Mouse (Mus musculus) MEL (cell line): ENCODE measurements around the gene Gon7. TPM values are rescaled to one million over a fixed set of nuclear protein-coding genes. Genes with fewer than 3 reads are reported as not detected.
A peak's percentile ranks its signal among the peaks of the same experiment; 100 is the strongest.

Source experiments
- DNase-seq: peaks from one replicate; pipeline ENCODE4 v3.0.0; 2011; ENCODE audit warnings: low read depth, low spot score
- H3K27ac ChIP-seq: 2 replicates; pipeline ENCODE4 v1.5.1; 2012; ENCODE audit warnings: low read depth, mild to moderate bottlenecking, control low read depth, low read length, moderate library complexity; ENCODE audit not compliant: control insufficient read depth
- H3K27me3 ChIP-seq, 2 experiments: fragments of 150-350 bp in 1 of 2; sonication (generic) in 1 of 2; 2 replicates each; pipeline ENCODE4 v1.6.1; 2012; ENCODE audit warnings: low read length in 2 of 2, mild to moderate bottlenecking in 2 of 2, improper control_type of control experiment in 1 of 2, moderate library complexity in 1 of 2; ENCODE audit not compliant: insufficient read depth in 2 of 2, control insufficient read depth in 1 of 2
- H3K36me3 ChIP-seq, 2 experiments: 2 replicates each; pipeline ENCODE4 v1.6.1; 2012 to 2014; ENCODE audit warnings: low read length in 2 of 2, improper control_type of control experiment in 1 of 2, inconsistent platforms in 1 of 2, mild to moderate bottlenecking in 1 of 2; ENCODE audit not compliant: insufficient read depth in 2 of 2, control insufficient read depth in 1 of 2
- H3K4me1 ChIP-seq, 2 experiments: fragments of 150-350 bp in 1 of 2; sonication (generic) in 1 of 2; 2 replicates each; pipeline ENCODE4 v1.6.1; 2012; ENCODE audit warnings: low read length in 2 of 2, improper control_type of control experiment in 1 of 2, mild to moderate bottlenecking in 1 of 2; ENCODE audit not compliant: insufficient read depth in 2 of 2, control insufficient read depth in 1 of 2
- H3K4me3 ChIP-seq, 2 experiments: fragments of 150-350 bp in 1 of 2; sonication (generic) in 1 of 2; 2 replicates each; pipeline ENCODE4 v1.5.1; 2012; ENCODE audit warnings: low read depth in 2 of 2, low read length in 2 of 2, mild to moderate bottlenecking in 2 of 2, moderate library complexity in 2 of 2, control low read depth in 1 of 2, improper control_type of control experiment in 1 of 2; ENCODE audit not compliant: control insufficient read depth in 1 of 2, insufficient read depth in 1 of 2
- H3K79me2 ChIP-seq: 2 replicates; pipeline ENCODE4 v1.6.1; 2012; ENCODE audit warnings: mild to moderate bottlenecking, low read length, moderate library complexity; ENCODE audit not compliant: control insufficient read depth, poor library complexity, insufficient read depth
- H3K9ac ChIP-seq: 2 replicates; pipeline ENCODE4 v1.6.1; 2012; ENCODE audit warnings: low read depth, mild to moderate bottlenecking, control low read depth, low read length, moderate library complexity; ENCODE audit not compliant: control insufficient read depth, poor library complexity, severe bottlenecking
- H3K9me3 ChIP-seq: fragments of 150-350 bp; sonication (generic); replicated peaks from 2 replicates; pipeline ENCODE4 v1.6.1; 2012; ENCODE audit warnings: mild to moderate bottlenecking, low read length, improper control_type of control experiment, moderate library complexity; ENCODE audit not compliant: insufficient read depth
- BHLHE40 ChIP-seq: IDR thresholded peaks from 2 replicates; pipeline ENCODE4 v1.6.1; 2012; ENCODE audit warnings: low read depth, mild to moderate bottlenecking, inconsistent platforms, low read length, improper control_type of control experiment, borderline replicate concordance
- CHD2 ChIP-seq: IDR thresholded peaks from 2 replicates; pipeline ENCODE4 v1.6.1; 2011; ENCODE audit warnings: low read length, improper control_type of control experiment
- CTCF ChIP-seq, 3 experiments: IDR thresholded peaks in 2 of 3; conservative IDR thresholded peaks in 1 of 3; 2 replicates each; pipeline ENCODE4 v1.5.1; 2011 to 2012; ENCODE audit warnings: low read length in 3 of 3, low read depth in 2 of 3, mild to moderate bottlenecking in 2 of 3, improper control_type of control experiment in 1 of 3, inconsistent platforms in 1 of 3, mixed read lengths in 1 of 3, moderate library complexity in 1 of 3; ENCODE audit not compliant: control insufficient read depth in 1 of 3, insufficient read depth in 1 of 3, poor library complexity in 1 of 3, severe bottlenecking in 1 of 3
- E2F4 ChIP-seq: IDR thresholded peaks from 2 replicates; pipeline ENCODE4 v1.6.1; 2011; ENCODE audit warnings: low read depth, low read length, improper control_type of control experiment, borderline replicate concordance
- ETS1 ChIP-seq: IDR thresholded peaks from 2 replicates; pipeline ENCODE4 v1.6.1; 2012; ENCODE audit warnings: low read depth, mild to moderate bottlenecking, inconsistent platforms, low read length, improper control_type of control experiment, moderate library complexity
- GATA1 ChIP-seq: IDR thresholded peaks from 2 replicates; pipeline ENCODE4 v1.6.1; 2011; ENCODE audit warnings: low read depth, low read length, improper control_type of control experiment
- HCFC1 ChIP-seq: IDR thresholded peaks from 2 replicates; pipeline ENCODE4 v1.6.1; 2012; ENCODE audit warnings: low read depth, mild to moderate bottlenecking, inconsistent platforms, low read length, improper control_type of control experiment, moderate library complexity
- MAX ChIP-seq: IDR thresholded peaks from 2 replicates; pipeline ENCODE4 v1.6.1; 2011; ENCODE audit warnings: low read length, improper control_type of control experiment
- MAZ ChIP-seq: IDR thresholded peaks from 2 replicates; pipeline ENCODE4 v1.6.1; 2012; ENCODE audit warnings: low read depth, mild to moderate bottlenecking, inconsistent platforms, low read length, improper control_type of control experiment
- MXI1 ChIP-seq: IDR thresholded peaks from 2 replicates; pipeline ENCODE4 v1.6.1; 2011; ENCODE audit warnings: mild to moderate bottlenecking, low read depth, low read length, improper control_type of control experiment
- POLR2A ChIP-seq, 2 experiments: IDR thresholded peaks; 2 replicates each; pipeline ENCODE4 v1.6.1; 2011 to 2012; ENCODE audit warnings: low read length in 2 of 2, mild to moderate bottlenecking in 2 of 2, control low read depth in 1 of 2, improper control_type of control experiment in 1 of 2, low read depth in 1 of 2, moderate library complexity in 1 of 2; ENCODE audit not compliant: control insufficient read depth in 1 of 2, insufficient read depth in 1 of 2, poor library complexity in 1 of 2
- POLR2AphosphoS2 ChIP-seq: IDR thresholded peaks from 2 replicates; pipeline ENCODE4 v1.6.1; 2011; ENCODE audit warnings: low read length, improper control_type of control experiment
- RAD21 ChIP-seq: IDR thresholded peaks from 2 replicates; pipeline ENCODE4 v1.6.1; 2011; ENCODE audit warnings: mild to moderate bottlenecking, low read depth, low read length, improper control_type of control experiment
- RCOR1 ChIP-seq: IDR thresholded peaks from 2 replicates; pipeline ENCODE4 v1.6.1; 2012; ENCODE audit warnings: low read depth, mild to moderate bottlenecking, inconsistent platforms, low read length, improper control_type of control experiment
- SIN3A ChIP-seq: IDR thresholded peaks from 2 replicates; pipeline ENCODE4 v1.6.1; 2012; ENCODE audit warnings: low read length, improper control_type of control experiment, inconsistent platforms
- TAL1 ChIP-seq: IDR thresholded peaks from 2 replicates; pipeline ENCODE4 v1.6.1; 2012; ENCODE audit warnings: mild to moderate bottlenecking, inconsistent platforms, low read length, moderate library complexity, mixed read lengths
- USF1 ChIP-seq: IDR thresholded peaks from 2 replicates; pipeline ENCODE4 v1.6.1; 2014; ENCODE audit warnings: low read depth, mild to moderate bottlenecking, inconsistent platforms, low read length, improper control_type of control experiment, moderate library complexity
- ZNF384 ChIP-seq: IDR thresholded peaks from 2 replicates; pipeline ENCODE4 v1.6.1; 2012; ENCODE audit warnings: low read depth, mild to moderate bottlenecking, inconsistent platforms, low read length, improper control_type of control experiment
- polyA plus RNA-seq, 2 experiments: library from polyadenylated mRNA; stranded (reverse) in 1 of 2; unstranded in 1 of 2; fragments of >175 nt in 1 of 2; fragments of >200 nt in 1 of 2; gene quantifications; 2 replicates each; pipeline versions ENCODE4 v1.2.1 to v1.2.4; 2012; ENCODE audit warnings: low replicate concordance in 2 of 2, low read depth in 1 of 2; ENCODE audit not compliant: insufficient read length in 2 of 2, insufficient read depth in 1 of 2, missing spikeins in 1 of 2
- total RNA-seq: library from RNA; depleted of rRNA; stranded (reverse); fragments of 300-350 nt; gene quantifications from 2 replicates; pipeline ENCODE4 v1.2.3, GENCODE M21; 2012

Gon7 gene
- total and polyA plus RNA-seq, 3 experiments, result 31.3 to 129 (median 33.0) TPM

GRCm38 (mm10) chr12:102772676-102773075 is 15.1 kb upstream of the Gon7 start:
- no peaks in the 10 kb centered on the region for H3K4me1 ChIP-seq
- H3K9ac ChIP-seq, result no peak overlapping the region
- no peak for TF ChIP-seq TAL1
- no peak for TF ChIP-seq USF1
- TF ChIP-seq, all 39 proteins: peak for 0
- Histone ChIP-seq H3K4me3 (no peak overlapping the region), H3K36me3 (peaks cover 0 to 34% of the 10 kb centered on the region in 2 experiments; a peak in 2 of 4 replicates), H3K27ac (no peak overlapping the region), H3K27me3 (no peaks in the 10 kb centered on the region), H3K9me3 (no peaks in the 10 kb centered on the region), H3K79me2 (no peaks in the 10 kb centered on the region)
- DNase-seq, result no peak

- Histone ChIP-seq H3K4me3 (no peak overlapping the region), H3K79me2 (no peaks in the 10 kb centered on the region), H3K9ac (no peak overlapping the region), H3K36me3 (peaks cover 0 to 36% of the 10 kb centered on the region in 2 experiments; a peak in 2 of 4 replicates), H3K27me3 (no peaks in the 10 kb centered on the region), H3K27ac (no peak overlapping the region), H3K9me3 (no peaks in the 10 kb centered on the region), H3K4me1 (no peaks in the 10 kb centered on the region)
- no peak for DNase-seq
- no peak for TF ChIP-seq RCOR1
- no peak for TF ChIP-seq CHD2
- no peak for TF ChIP-seq ETS1
- no peak for TF ChIP-seq MXI1
- no peak for TF ChIP-seq GATA1
- no peak for TF ChIP-seq MAZ
Observed at GRCm38 (mm10) chr12:102771601-102772000, 14.0 kb upstream of the Gon7 start.

GRCm38 (mm10) chr12:102769000-102769399 is 11.4 kb upstream of the Gon7 start:
- no peaks in the 10 kb centered on the region for H3K9me3 ChIP-seq
- TF ChIP-seq SIN3A (no peak), BHLHE40 (no peak), HCFC1 (no peak), CTCF (IDR thresholded peaks at IDR 0.05 in 2 of 3, conservative IDR thresholded peaks at IDR 0.05 in 1 of 3; ENCODE audit: control insufficient read depth in 1 of 3, insufficient read depth in 1 of 3, low read depth in 2 of 3, low read length in 3 of 3, poor library complexity in 1 of 3, severe bottlenecking in 1 of 3) (peak in 2 of 3 experiments; percentile 11 to 39; a peak in 2 of 6 replicates), TAL1 (no peak), MAX (no peak), ZNF384 (no peak), E2F4 (no peak), POLR2AphosphoS2 (no peak), RAD21 (peak; percentile 6; the same call in 1 of the 2 replicates), POLR2A (IDR thresholded peaks at IDR 0.05; ENCODE audit: control insufficient read depth in 1 of 2, insufficient read depth in 1 of 2, low read depth in 1 of 2, low read length in 2 of 2, poor library complexity in 1 of 2) (no peak)
- no peaks in the 10 kb centered on the region for H3K27me3 ChIP-seq
- H3K4me3 ChIP-seq, result no peak overlapping the region
- H3K4me1 ChIP-seq, result no peaks in the 10 kb centered on the region
- H3K36me3 ChIP-seq, result peaks cover 0 to 39% of the 10 kb centered on the region in 2 experiments; a peak in 2 of 4 replicates
- DNase-seq, result no peak
- H3K79me2 ChIP-seq, result no peaks in the 10 kb centered on the region
- no peak overlapping the region for H3K9ac ChIP-seq
- no peak overlapping the region for H3K27ac ChIP-seq
